Mouse (Mus musculus) thymus, adult 2 months (tissue): Measurements from ENCODE around the gene Ldlrad3.

Source experiments
- CTCF ChIP-seq: fragments of 200-500 bp; IDR thresholded peaks from 2 replicates; pipeline ENCODE4 v1.5.1; 2012; ENCODE audit warnings: mild to moderate bottlenecking, control low read depth, low read length, moderate library complexity, borderline replicate concordance; ENCODE audit not compliant: control insufficient read depth, poor library complexity, insufficient read depth; ENCODE audit errors: extremely low read depth
- POLR2A ChIP-seq: fragments of 200-500 bp; IDR thresholded peaks from 2 replicates; pipeline ENCODE4 v1.6.1; 2012; ENCODE audit warnings: mild to moderate bottlenecking, low read length, control low read depth, moderate library complexity; ENCODE audit not compliant: control insufficient read depth, poor library complexity, insufficient read depth; ENCODE audit errors: extremely low read depth

DNA sequence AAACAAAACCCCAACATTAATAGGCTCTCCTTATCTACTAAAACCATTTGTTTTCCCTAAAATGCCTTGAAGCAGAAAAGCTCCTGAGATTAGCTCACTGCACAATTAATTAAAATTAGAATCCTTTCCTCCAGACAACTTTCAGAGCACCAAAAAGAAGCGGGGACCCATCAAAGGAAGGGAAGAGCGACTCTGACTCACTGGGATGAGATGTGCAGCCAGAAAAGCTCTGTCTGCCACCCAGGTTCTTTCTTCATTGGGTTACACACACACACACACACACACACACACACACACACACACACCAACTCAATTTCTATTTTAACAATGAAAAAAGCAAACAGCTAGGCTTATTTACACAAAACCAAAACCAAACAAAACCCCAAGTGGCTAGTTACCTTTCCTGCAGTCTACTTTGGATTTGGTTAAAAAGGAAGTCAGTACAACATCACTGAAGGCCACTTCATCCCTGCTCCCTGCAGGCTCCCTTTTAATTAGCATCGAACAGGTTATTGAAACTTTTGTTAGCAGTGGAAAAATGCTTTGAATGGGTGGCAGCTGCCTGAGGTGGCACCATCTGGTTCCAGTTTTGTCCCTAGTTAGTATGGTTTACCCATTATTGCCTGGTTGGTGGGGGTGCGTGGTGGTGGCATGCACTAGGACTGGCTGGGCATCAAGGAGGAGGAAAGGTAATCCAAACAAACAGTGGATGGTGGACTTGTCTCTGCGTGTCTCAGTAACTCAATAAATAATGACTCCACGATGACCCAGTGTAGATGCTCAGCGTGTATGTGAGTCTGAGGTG lies 235.3 kb downstream of the Ldlrad3 start:
- no peak for TF ChIP-seq POLR2A
- no peak for TF ChIP-seq CTCF
